Mouse (Mus musculus) spleen, postnatal 10 days (tissue): Measurements from ENCODE around the gene Maco1.
"Not testable (repeated sequence)": the region's sequence is repeated elsewhere in the genome, so short reads cannot be mapped to it uniquely, and the experiment has no call there.

ENCODE experiments used
- DNase-seq, 2 experiments: peaks; one replicate each; pipeline ENCODE4 v3.0.0; 2021 to 2022; ENCODE audit warnings: low spot score in 2 of 2

The Maco1 gene

GRCm38 (mm10) chr4:134813406-134814228 is 39.5 kb downstream of the Maco1 start:
- no peak for DNase-seq

DNA sequence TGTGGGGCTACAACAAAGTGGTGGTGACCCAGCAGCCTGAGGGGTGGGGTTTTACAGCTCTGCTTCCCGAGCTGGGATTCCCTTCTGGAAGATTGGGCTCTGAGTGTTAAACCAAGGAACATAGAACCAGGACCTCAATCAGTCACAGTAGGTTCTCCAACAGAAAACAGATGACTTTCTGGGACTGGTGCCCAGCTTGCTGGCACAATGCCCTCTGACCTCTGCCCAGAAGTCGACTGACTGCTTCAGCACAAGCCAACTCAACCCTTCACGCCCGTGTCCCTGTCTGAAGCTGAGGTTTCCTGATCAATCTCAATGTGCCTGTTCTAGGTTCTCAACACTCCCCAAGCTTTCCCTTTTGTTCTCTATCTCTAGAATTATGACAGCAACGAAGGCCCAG is 48.4 kb downstream of the Maco1 start:
- no peak for DNase-seq

DNA sequence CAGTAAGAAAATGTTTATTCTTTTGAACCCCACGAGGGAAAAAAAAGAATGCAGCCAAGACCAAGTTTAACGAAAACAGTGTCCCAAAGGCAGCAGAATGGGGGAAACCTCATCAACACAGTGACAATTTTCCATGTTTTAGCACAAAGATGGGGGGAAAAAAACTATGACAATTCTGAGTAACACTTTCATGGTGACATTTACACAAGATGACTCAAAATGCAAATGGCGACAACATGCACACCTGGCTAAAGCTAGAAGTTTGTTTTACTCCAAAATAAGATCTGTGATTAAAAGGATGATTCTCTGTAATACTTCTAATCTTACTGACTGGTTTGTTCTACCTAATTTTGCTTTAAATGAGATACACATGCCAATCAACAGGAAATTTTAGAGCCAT is 50.4 kb downstream of the Maco1 start:
- no peak for DNase-seq

DNA sequence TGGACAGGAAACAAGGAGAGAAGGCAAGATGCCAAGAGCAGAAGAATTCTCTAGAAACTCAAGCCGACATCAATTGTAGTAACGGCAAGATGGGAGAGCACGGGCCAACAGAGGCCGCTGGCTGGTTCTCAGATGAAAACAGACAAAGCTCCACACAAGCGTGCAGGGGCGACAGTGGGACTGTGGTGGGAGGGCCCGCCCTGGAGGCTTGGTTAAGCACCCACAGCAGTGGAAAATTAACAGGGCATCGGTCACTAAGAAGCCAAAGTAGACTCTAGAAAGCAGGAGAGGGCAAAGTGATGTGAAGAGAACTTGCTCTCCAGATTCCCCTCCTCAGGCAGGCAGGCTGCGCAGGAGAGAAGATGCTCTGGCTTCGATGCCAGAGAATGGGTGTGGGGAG is 51.0 kb downstream of the Maco1 start:
- DNase-seq = no peak

- no peak for DNase-seq
Observed at GRCm38 (mm10) chr4:134800693-134801092, 52.5 kb downstream of the Maco1 start.

GRCm38 (mm10) chr4:134800098-134800497 is 53.0 kb downstream of the Maco1 start:
- DNase-seq = no peak

DNA sequence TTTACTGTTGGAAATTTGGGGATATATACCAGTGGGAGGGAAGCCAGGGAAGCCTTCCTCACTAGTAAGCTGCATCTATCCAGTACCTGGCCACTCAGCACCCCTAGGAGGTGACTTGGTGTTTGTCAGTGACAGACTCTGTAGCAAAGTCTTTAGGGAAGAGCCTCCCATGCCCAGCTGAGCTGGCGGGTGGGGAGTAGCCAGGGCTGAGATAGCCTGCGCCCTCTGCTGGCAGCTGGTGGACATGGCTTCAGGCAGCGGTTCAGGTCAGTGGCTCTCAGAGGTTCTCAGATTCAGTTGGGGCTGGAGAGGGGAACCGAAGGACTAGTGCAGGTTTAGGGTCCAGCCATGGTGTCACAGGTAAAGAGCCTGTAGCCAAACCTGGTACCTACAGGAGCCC is 53.9 kb downstream of the Maco1 start:
- DNase-seq = peak; percentile 70 to 85

DNA sequence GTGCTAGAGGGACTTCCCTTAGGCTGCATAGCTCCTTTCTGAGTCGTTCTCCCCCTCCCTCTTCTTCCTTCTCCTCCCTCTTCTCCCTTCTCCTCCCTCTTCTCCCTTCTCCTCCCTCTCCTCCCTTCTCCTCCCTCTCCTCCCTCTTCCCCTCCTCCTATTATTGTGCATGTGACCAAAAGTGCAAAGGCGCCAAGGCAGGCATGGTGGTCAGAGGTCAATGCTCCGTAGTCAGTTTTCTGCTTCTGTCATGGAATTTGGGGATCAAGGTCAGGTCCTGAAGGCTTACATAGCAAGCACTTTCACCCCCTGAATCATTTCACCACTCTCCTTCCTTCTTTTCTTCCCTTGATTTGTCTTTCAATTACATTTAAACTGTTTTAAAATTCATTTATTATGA is 54.3 kb downstream of the Maco1 start:
- DNase-seq = no peak

GRCm38 (mm10) chr4:134797621-134798020 is 55.5 kb downstream of the Maco1 start:
- DNase-seq = no peak

DNA sequence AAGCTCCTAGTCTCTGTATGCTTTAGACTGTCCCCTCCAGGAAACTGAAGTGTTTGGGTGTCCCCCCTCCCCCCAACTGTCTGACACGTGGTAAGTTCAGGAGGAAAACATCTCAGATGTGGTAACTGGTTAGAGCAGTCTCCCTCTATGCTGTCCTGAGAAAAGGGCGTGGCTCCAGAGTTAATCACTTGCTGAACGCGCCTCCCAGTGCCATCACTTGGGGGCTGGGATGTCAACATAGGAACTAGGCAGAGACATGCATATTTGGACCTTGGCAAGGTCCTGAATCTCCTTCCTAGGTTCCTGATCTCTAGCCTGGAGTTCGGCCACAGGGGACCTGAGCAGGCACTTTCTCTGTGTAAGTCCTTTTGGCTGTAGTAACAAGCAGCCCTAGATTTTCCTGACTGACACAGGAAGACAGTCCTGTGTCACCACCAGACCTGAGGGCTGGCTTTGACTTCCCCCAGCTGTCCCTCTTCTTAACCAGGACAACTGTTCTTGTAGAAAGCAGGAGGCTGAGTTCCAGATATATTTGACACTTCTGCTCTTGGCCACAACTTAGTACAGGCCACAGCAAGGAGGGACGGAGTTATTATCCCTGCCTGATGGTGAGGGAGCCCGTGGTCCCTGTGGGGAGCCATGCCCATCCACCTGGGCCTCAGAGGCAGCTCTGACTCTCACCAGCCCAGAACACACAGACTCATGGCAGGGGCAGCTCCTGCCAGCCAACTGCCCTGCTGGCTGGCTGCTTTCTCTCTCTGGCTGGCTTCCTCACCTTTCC is 56.4 kb downstream of the Maco1 start:
- DNase-seq = peak in 1 of 2 experiments; percentile 67

GRCm38 (mm10) chr4:134795819-134796485 is 57.2 kb downstream of the Maco1 start:
- DNase-seq = peak in 1 of 2 experiments; percentile 59

- not testable (repeated sequence) for DNase-seq
Observed at GRCm38 (mm10) chr4:134794959-134795358, 58.2 kb downstream of the Maco1 start.

DNA sequence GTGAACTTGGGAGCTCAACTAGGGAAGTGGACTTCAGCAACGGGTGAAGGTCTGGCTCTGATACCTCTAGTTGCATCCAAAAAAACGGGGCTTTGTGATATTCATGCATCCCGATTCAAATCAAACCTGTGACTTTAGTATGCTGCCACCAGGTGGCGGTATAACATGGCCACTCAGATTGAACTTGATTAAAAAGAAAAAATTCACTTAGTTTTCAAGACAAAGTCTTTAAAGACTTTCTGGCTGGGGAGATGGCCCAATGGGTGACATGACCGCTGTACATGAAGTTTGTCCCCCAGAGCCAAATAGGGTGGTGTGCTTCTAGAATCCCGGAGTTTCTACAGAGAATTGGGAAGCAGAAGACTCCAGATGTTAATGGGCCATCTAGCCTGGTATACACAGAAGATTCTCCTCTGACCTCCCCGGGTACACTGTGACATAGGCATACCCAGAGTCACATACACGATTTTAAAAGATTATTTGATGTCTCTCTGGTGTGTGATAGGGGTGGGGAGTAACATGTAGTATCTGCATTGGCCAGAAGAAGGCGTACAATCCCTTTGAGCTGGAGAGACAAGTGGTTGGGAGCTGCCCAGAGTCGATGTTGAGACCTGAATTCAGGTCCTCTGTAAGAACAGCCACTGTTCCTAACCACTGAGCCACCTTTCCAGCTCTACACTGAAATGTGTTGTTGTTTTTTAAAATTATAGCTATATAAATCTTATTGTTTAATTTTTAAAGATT is 59.8 kb downstream of the Maco1 start:
- peak; percentile 58 to 80 for DNase-seq

DNA sequence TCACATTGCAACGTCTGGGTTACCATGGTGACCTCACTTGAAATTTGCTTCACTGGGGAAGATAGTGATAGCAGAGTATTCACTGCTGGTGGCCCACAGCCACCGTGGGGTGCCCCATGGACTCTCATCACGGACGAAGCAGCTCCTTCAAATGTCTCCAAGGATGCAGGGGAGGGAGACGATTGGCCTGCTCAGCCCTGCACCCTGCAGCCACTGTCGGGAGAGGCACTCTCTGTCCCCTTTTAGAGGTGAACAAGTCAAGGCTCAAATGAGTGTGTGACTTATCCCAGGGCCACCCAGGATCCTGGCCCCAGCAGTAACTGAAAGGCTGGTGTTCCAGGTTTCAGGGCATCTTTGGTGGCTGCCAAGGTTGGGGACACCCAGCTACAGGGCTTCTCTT is 61.4 kb downstream of the Maco1 start:
- DNase-seq = no peak

- DNase-seq = peak in 1 of 2 experiments; percentile 71
Observed at GRCm38 (mm10) chr4:134786946-134787345, 66.2 kb downstream of the Maco1 start.

DNA sequence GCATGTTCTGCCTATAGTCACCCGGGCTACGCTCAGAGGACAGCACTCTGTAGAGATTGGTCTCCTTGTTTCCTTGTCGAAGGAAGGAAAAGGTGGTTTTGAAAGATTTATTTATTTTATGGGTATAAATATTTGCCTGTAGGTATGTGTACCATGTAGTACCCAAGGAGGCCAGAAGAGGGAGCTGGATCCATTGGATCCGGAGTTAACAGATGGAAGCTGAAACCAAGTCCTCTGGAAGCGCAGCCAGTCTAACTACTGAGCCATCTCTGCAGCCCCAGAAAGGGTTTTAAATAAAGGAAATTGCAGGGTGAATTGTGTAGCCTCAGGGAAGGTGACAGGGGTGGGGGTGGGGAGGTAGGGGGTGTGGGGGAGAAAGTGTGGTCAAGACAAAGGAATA is 68.4 kb downstream of the Maco1 start:
- DNase-seq = peak in 1 of 2 experiments; percentile 80

- DNase-seq = no peak
Observed at GRCm38 (mm10) chr4:134779136-134779934, 73.8 kb downstream of the Maco1 start.

DNA sequence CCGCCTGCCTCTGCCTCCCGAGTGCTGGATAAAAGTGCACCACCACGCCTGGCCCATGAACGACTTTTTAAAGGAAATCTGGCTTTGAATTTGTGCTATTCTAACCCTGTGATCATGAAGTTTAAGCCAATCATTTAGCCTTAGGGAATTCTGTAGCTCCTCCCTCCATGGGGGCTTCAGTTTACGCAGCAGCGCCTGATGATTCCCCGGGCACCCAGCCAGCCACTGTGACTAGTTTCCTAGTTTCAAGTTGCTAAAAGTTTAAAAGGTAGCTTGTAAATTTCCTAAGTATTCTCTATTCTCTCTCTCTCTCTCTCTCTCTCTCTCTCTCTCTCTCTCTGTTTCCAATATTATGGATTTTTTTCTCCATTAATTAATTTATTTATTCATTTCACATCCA is 76.9 kb downstream of the Maco1 start:
- DNase-seq = no peak

- DNase-seq = no peak
Observed at GRCm38 (mm10) chr4:134775234-134775944, 77.8 kb downstream of the Maco1 start.

DNA sequence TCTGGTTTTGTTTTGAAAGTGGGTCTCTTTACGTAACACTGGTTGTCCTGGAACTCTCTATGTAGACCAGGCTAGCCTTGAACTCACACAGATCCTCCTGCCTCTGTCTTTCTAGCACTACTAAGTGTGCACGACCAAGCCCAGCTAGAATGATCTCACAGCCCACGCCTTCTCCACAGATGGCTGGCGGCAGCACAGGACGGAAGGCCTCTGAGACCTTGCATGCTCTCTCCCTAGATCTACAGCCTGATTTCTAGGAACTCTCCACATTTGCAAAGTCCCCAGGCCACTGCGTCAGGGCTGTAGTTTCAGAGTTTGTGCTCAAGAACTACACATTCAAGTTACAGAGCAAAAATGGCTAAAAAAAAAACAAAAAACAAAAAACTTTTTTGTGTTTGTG is 79.0 kb downstream of the Maco1 start:
- DNase-seq = no peak
